Mouse (Mus musculus) testis, adult 2 months (tissue): ENCODE results near the gene Gjb6.

Source experiments
- CTCF ChIP-seq: fragments of 200-500 bp; IDR thresholded peaks from 2 replicates; pipeline ENCODE4 v1.5.1; 2012; ENCODE audit warnings: low read depth, mild to moderate bottlenecking, inconsistent platforms, low read length, moderate library complexity; ENCODE audit not compliant: control insufficient read depth, insufficient read depth, insufficient replicate concordance
- POLR2A ChIP-seq: fragments of 200-500 bp; IDR thresholded peaks from 2 replicates; pipeline ENCODE4 v1.6.1; 2012; ENCODE audit warnings: low read depth, mild to moderate bottlenecking, inconsistent platforms, low read length, moderate library complexity; ENCODE audit not compliant: control insufficient read depth

DNA sequence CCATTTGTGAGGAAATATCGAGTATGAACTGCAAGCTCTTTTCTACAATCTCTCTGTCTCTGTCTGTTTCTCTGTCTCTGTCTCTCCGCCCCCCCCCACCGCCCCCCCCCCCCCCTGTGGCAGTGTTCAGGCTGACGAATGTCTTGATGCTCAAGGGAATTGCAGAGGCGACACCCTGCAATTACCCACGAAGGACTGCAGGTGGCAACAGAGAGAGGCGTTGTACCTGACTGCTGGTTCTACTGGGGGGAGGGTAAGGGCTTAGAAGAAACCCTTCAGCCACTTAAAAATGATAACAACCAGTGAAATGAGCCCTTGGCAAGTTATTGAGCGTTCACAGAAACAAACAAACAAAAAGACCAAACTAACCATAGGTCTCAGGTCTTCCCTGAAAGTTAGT lies 40.4 kb downstream of the Gjb6 start:
- peak; percentile 88; the same call in 1 of the 2 replicates for TF ChIP-seq CTCF
- TF ChIP-seq POLR2A = no peak
